Mouse (Mus musculus): ENCODE data around the gene Coa7. TPM values are rescaled to one million over a fixed set of nuclear protein-coding genes. Genes with fewer than 3 reads are reported as not detected.

Gene Coa7
- total and polyA plus RNA-seq, 3 experiments = 19.8 to 39.1 (median 30.5) TPM

DNA sequence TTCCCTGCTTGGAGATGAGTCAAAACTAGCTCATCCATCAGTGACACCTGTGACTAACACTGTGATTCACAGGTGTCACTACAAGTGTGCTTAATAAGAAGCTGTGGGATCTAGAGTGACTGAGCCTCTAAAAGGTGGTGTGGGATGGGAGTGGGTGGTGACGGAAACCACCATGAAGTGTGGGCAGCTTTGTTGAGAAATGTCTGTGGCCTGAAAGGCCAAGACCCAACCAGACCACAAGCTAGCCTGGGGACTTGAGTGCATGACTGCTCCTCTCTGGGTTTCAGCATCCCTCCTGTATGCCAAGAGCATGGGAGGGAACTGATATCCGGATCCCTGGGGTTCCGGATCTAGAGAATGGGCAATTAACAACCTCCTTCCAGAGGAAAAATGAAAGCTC lies 43.5 kb downstream of the Coa7 start:
- TF ChIP-seq RAD21 (IDR thresholded peaks at IDR 0.05; ENCODE audit: low read depth, low read length) (no peak), MAX (IDR thresholded peaks at IDR 0.05; ENCODE audit: low read length) (no peak), ZKSCAN1 (IDR thresholded peaks at IDR 0.05; ENCODE audit: low read depth, low read length) (no peak), E2F4 (IDR thresholded peaks at IDR 0.05; ENCODE audit: borderline replicate concordance, low read depth, low read length) (no peak), TCF12 (IDR thresholded peaks at IDR 0.05; ENCODE audit: low read depth, low read length) (no peak), MYC (IDR thresholded peaks at IDR 0.05; ENCODE audit: low read depth, low read length) (no peak), SMC3 (IDR thresholded peaks at IDR 0.05; ENCODE audit: low read depth, low read length) (no peak), GATA1 (IDR thresholded peaks at IDR 0.05; ENCODE audit: low read depth, low read length) (no peak), CHD1 (IDR thresholded peaks at IDR 0.05; ENCODE audit: low read depth, low read length) (no peak), JUND (IDR thresholded peaks at IDR 0.05; ENCODE audit: low read depth, low read length) (no peak), MAZ (IDR thresholded peaks at IDR 0.05; ENCODE audit: low read depth, low read length) (no peak), POLR2A (IDR thresholded peaks at IDR 0.05; ENCODE audit: control insufficient read depth in 1 of 2, insufficient read depth in 1 of 2, low read depth in 1 of 2, low read length in 2 of 2, poor library complexity in 1 of 2) (no peak), MYB (IDR thresholded peaks at IDR 0.05; ENCODE audit: low read depth, low read length) (no peak), GABPA (IDR thresholded peaks at IDR 0.05; ENCODE audit: low read depth, low read length) (no peak), POLR2AphosphoS2 (IDR thresholded peaks at IDR 0.05; ENCODE audit: low read length) (no peak), USF2 (IDR thresholded peaks at IDR 0.05; ENCODE audit: borderline replicate concordance in 1 of 2, insufficient read depth in 1 of 2, low read depth in 1 of 2, low read length in 2 of 2) (no peak), MEF2A (IDR thresholded peaks at IDR 0.05; ENCODE audit: extremely low read depth, insufficient replicate concordance, low read depth, low read length, poor library complexity, severe bottlenecking) (no peak), KAT2A (conservative IDR thresholded peaks at IDR 0.05; ENCODE audit: low read depth, low read length) (no peak)
- H3K79me2 ChIP-seq (ENCODE audit: control insufficient read depth, insufficient read depth, low read length, poor library complexity) = no peaks in the 10 kb centered on the region
- H3K4me1 ChIP-seq (ENCODE audit: control insufficient read depth in 1 of 2, insufficient read depth in 2 of 2, low read length in 2 of 2) = no peaks in the 10 kb centered on the region
- no peak for DNase-seq (ENCODE audit: low read depth, low spot score)
- H3K9ac ChIP-seq (ENCODE audit: control insufficient read depth, low read depth, low read length, poor library complexity, severe bottlenecking) = no peak overlapping the region
- H3K36me3 ChIP-seq (ENCODE audit: control insufficient read depth in 1 of 2, insufficient read depth in 2 of 2, low read length in 2 of 2) = no peaks in the 10 kb centered on the region
- H3K27me3 ChIP-seq (ENCODE audit: control insufficient read depth in 1 of 2, insufficient read depth in 2 of 2, low read length in 2 of 2) = peaks cover 3 to 7% of the 10 kb centered on the region in 2 experiments; a peak in 2 of 4 replicates
- H3K27ac ChIP-seq (ENCODE audit: control insufficient read depth, low read depth, low read length) = no peak overlapping the region
- no peak overlapping the region for H3K4me3 ChIP-seq (ENCODE audit: control insufficient read depth in 1 of 2, insufficient read depth in 1 of 2, low read depth in 2 of 2, low read length in 2 of 2)
- no peaks in the 10 kb centered on the region for H3K9me3 ChIP-seq (replicated peaks; ENCODE audit: insufficient read depth, low read length)

DNA sequence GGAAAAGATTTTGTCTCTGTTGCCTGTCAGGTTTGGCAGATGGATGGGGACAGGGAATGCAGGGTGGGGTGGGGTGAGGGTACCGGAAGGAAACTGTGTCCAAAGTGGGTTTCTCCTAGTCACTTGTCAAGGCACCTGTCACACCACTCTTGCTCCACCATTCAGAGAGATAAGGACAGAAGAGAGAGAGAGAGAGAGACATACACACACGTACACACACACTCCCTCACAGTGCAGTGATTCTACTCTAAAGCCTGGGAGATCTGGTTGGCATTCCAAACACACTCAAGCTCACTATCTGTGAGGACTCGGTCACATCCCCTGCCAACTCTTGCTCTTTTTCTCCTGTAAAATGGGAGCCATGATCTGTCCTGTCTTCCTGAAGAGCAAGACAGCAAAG lies 44.2 kb downstream of the Coa7 start:
- H3K27ac ChIP-seq (ENCODE audit: control insufficient read depth, low read depth, low read length) = no peak overlapping the region
- H3K9ac ChIP-seq (ENCODE audit: control insufficient read depth, low read depth, low read length, poor library complexity, severe bottlenecking) = no peak overlapping the region
- DNase-seq (ENCODE audit: low read depth, low spot score) = no peak
- H3K4me3 ChIP-seq (ENCODE audit: control insufficient read depth in 1 of 2, insufficient read depth in 1 of 2, low read depth in 2 of 2, low read length in 2 of 2) = no peak overlapping the region
- no peaks in the 10 kb centered on the region for H3K36me3 ChIP-seq (ENCODE audit: control insufficient read depth in 1 of 2, insufficient read depth in 2 of 2, low read length in 2 of 2)
- TF ChIP-seq TBP (IDR thresholded peaks at IDR 0.05; ENCODE audit: low read depth, low read length) = no peak
- TF ChIP-seq TAL1 (IDR thresholded peaks at IDR 0.05; ENCODE audit: low read length) = no peak
- TF ChIP-seq RAD21 (IDR thresholded peaks at IDR 0.05; ENCODE audit: low read depth, low read length) = no peak
- no peak for TF ChIP-seq CHD2 (IDR thresholded peaks at IDR 0.05; ENCODE audit: low read length)
- TF ChIP-seq SMC3 (IDR thresholded peaks at IDR 0.05; ENCODE audit: low read depth, low read length) = no peak
- TF ChIP-seq MYC (IDR thresholded peaks at IDR 0.05; ENCODE audit: low read depth, low read length) = no peak
- TF ChIP-seq E2F4 (IDR thresholded peaks at IDR 0.05; ENCODE audit: borderline replicate concordance, low read depth, low read length) = no peak
- no peak for TF ChIP-seq EP300 (IDR thresholded peaks at IDR 0.05; ENCODE audit: low read depth in 1 of 2, low read length in 2 of 2)
- no peak for TF ChIP-seq GABPA (IDR thresholded peaks at IDR 0.05; ENCODE audit: low read depth, low read length)
- no peak for TF ChIP-seq RCOR1 (IDR thresholded peaks at IDR 0.05; ENCODE audit: low read depth, low read length)
- no peak for TF ChIP-seq GATA1 (IDR thresholded peaks at IDR 0.05; ENCODE audit: low read depth, low read length)
- no peak for TF ChIP-seq MAZ (IDR thresholded peaks at IDR 0.05; ENCODE audit: low read depth, low read length)
- no peak for TF ChIP-seq ZC3H11A (IDR thresholded peaks at IDR 0.05; ENCODE audit: low read depth, low read length)
- TF ChIP-seq USF2 (IDR thresholded peaks at IDR 0.05; ENCODE audit: borderline replicate concordance in 1 of 2, insufficient read depth in 1 of 2, low read depth in 1 of 2, low read length in 2 of 2) = no peak
- H3K9me3 ChIP-seq (replicated peaks; ENCODE audit: insufficient read depth, low read length) = no peaks in the 10 kb centered on the region
- H3K79me2 ChIP-seq (ENCODE audit: control insufficient read depth, insufficient read depth, low read length, poor library complexity) = no peaks in the 10 kb centered on the region
- H3K4me1 ChIP-seq (ENCODE audit: control insufficient read depth in 1 of 2, insufficient read depth in 2 of 2, low read length in 2 of 2) = no peaks in the 10 kb centered on the region
- H3K27me3 ChIP-seq (ENCODE audit: control insufficient read depth in 1 of 2, insufficient read depth in 2 of 2, low read length in 2 of 2) = peaks cover 4 to 6% of the 10 kb centered on the region in 2 experiments; a peak in 3 of 4 replicates

Data from MEL (cell line).